In genomic region chr7:44472961-44473646, GRCm38 (mm10) we compare ENCODE assay signal across 10 mouse cellular contexts. TPM values are rescaled to one million over a fixed set of nuclear protein-coding genes. Genes with fewer than 3 reads are reported as not detected.
A peak's percentile ranks its signal among the peaks of the same experiment; 100 is the strongest.
DNase-seq lines count a peak whose midpoint lies in the region; ATAC-seq lines count a peak whose summit lies in the region.
"Had no signal": no experiment of that assay in that cellular context is flagged by ENCODE, and none has a peak within 500 bp of the region (broad histone marks: within the 10 kb centered on the region; RNA-seq: fewer than 3 reads in every experiment).

No protein-coding gene starts in this region.

- no peaks in the 10 kb centered on the region; the same call in 1 of the 2 replicates for H3K27me3 ChIP-seq in intestine, embryonic 16.5 days (replicated peaks; ENCODE audit: control insufficient read depth, insufficient read depth, low read length)
- H3K27me3 ChIP-seq in midbrain, embryonic 16.5 days (ENCODE audit: control insufficient read depth, insufficient read depth, low read depth, low read length), result no peaks in the 10 kb centered on the region; the same call in 1 of the 2 replicates

- H3K4me3 ChIP-seq in intestine, embryonic 16.5 days (ENCODE audit: low read length), result no peak overlapping the region
- H3K4me3 ChIP-seq in midbrain, embryonic 16.5 days (ENCODE audit: low read depth, low read length), result no peak overlapping the region
- H3K4me3 ChIP-seq: hindbrain, embryonic 15.5 days had no signal

- H3K4me2 ChIP-seq in intestine, embryonic 16.5 days (ENCODE audit: low read depth, low read length), result no peak overlapping the region
- no peak overlapping the region for H3K4me2 ChIP-seq in midbrain, embryonic 16.5 days (ENCODE audit: low read length)
- H3K4me2 ChIP-seq: hindbrain, embryonic 15.5 days had no signal

- H3K4me1 ChIP-seq in intestine, embryonic 16.5 days (ENCODE audit: control insufficient read depth, insufficient read depth, low read length), result peaks cover 19% of the 10 kb centered on the region
- peaks cover 25% of the 10 kb centered on the region for H3K4me1 ChIP-seq in midbrain, embryonic 16.5 days (ENCODE audit: control insufficient read depth, insufficient read depth, low read length)

- 42% methylated on average over 9 of the region's 9 CpGs for WGBS in intestine, embryonic 16.5 days
- 63% methylated on average over 9 of the region's 9 CpGs for WGBS in midbrain, embryonic 16.5 days

- DNase-seq in retina, postnatal 1 day, result peak; percentile 20
- DNase-seq in retina, embryonic 14.5 days (ENCODE audit: low spot score), result no peak
- DNase-seq in gastrocnemius, postnatal 4 days (ENCODE audit: low spot score in 2 of 2), result peak; percentile 34 to 53
- no peak for DNase-seq in natural killer cell, adult 2 months (ENCODE audit: low spot score in 2 of 2)
- DNase-seq in thymus, postnatal 36 days, result no peak
- no peak for DNase-seq in layer of hippocampus, postnatal 14 days (ENCODE audit: low spot score in 2 of 2)

- peak overlapping the region; percentile 46 for H3K9ac ChIP-seq in intestine, embryonic 16.5 days (ENCODE audit: low read depth, low read length)
- H3K9ac ChIP-seq in midbrain, embryonic 16.5 days (ENCODE audit: low read depth, low read length), result peak overlapping the region; percentile 30; the same call in 1 of the 2 replicates
- H3K9ac ChIP-seq: hindbrain, embryonic 15.5 days had no signal

- peak; percentile 27 for ATAC-seq in intestine, embryonic 16.5 days
- ATAC-seq in midbrain, embryonic 16.5 days, result no peak

- H3K36me3 ChIP-seq in intestine, embryonic 16.5 days (ENCODE audit: control insufficient read depth, insufficient read depth, low read length), result 0 out of 2 replicates have a peak, but pooled peaks cover 4% of the 10 kb centered on the region
- no peaks in the 10 kb centered on the region for H3K36me3 ChIP-seq in midbrain, embryonic 16.5 days (ENCODE audit: control insufficient read depth, insufficient read depth, low read length)
- H3K36me3 ChIP-seq: hindbrain, embryonic 15.5 days had no signal

- no peaks in the 10 kb centered on the region for H3K9me3 ChIP-seq in intestine, embryonic 16.5 days (ENCODE audit: control insufficient read depth, low read length)
- no peaks in the 10 kb centered on the region for H3K9me3 ChIP-seq in midbrain, embryonic 16.5 days (replicated peaks; ENCODE audit: control insufficient read depth, low read length, poor library complexity, severe bottlenecking)
- H3K9me3 ChIP-seq: hindbrain, embryonic 15.5 days had no signal

- H3K27ac ChIP-seq in intestine, embryonic 16.5 days (ENCODE audit: low read length), result peak overlapping the region; percentile 31; the same call in 1 of the 2 replicates
- H3K27ac ChIP-seq in midbrain, embryonic 16.5 days (ENCODE audit: low read length), result no peak overlapping the region

RNA-seq across cellular contexts. Expression of gene Josd2, which starts 5.3 kb away (rescaled TPM):
- total RNA-seq in gastrocnemius, postnatal 4 days (2021), result 10 to 100 TPM; 67.2 to 77.6 TPM
- polyA plus RNA-seq in intestine, embryonic 16.5 days (2015; fragmentation: Nextera tagmentation; extraction: Ambion mirVana), result 83.5 and 86.3 TPM in 2 replicates
- 39.5 and 39.6 TPM in 2 replicates for polyA plus RNA-seq in midbrain, embryonic 16.5 days (2015; fragmentation: Nextera tagmentation; extraction: Ambion mirVana)
- total RNA-seq in layer of hippocampus, postnatal 14 days (2021), result 10 to 100 TPM; 60.7 to 64.3 TPM

RNA-seq across cellular contexts. Expression of gene Aspdh, which starts 7.9 kb away (rescaled TPM):
- total RNA-seq in gastrocnemius, postnatal 4 days (2021), result not detected
- 2.3 and 2.4 TPM in 2 replicates for polyA plus RNA-seq in intestine, embryonic 16.5 days (2015; fragmentation: Nextera tagmentation; extraction: Ambion mirVana)
- 3.9 and 4.2 TPM in 2 replicates for polyA plus RNA-seq in midbrain, embryonic 16.5 days (2015; fragmentation: Nextera tagmentation; extraction: Ambion mirVana)
- 10 to 100 TPM; 15.0 to 15.4 TPM for total RNA-seq in layer of hippocampus, postnatal 14 days (2021)
- polyA plus RNA-seq: spleen, adult 2 months had no signal

RNA-seq across cellular contexts. Expression of gene Emc10, which starts 23.2 kb away (rescaled TPM):
- 10 to 100 TPM; 60.1 to 65.3 TPM for total RNA-seq in gastrocnemius, postnatal 4 days (2021)
- 77.2 and 87.0 TPM in 2 replicates for polyA plus RNA-seq in intestine, embryonic 16.5 days (2015; fragmentation: Nextera tagmentation; extraction: Ambion mirVana)
- 121 and 137 TPM in 2 replicates for polyA plus RNA-seq in midbrain, embryonic 16.5 days (2015; fragmentation: Nextera tagmentation; extraction: Ambion mirVana)
- 100 to 1,000 TPM; 163 to 173 TPM for total RNA-seq in layer of hippocampus, postnatal 14 days (2021)

RNA-seq across cellular contexts. Expression of gene Fam71e1, which starts 23.3 kb away (rescaled TPM):
- 1 to 10 TPM; 6.2 to 6.8 TPM for total RNA-seq in gastrocnemius, postnatal 4 days (2021)
- 5.9 and 6.2 TPM in 2 replicates for polyA plus RNA-seq in intestine, embryonic 16.5 days (2015; fragmentation: Nextera tagmentation; extraction: Ambion mirVana)
- polyA plus RNA-seq in midbrain, embryonic 16.5 days (2015; fragmentation: Nextera tagmentation; extraction: Ambion mirVana), result 24.2 and 29.8 TPM in 2 replicates
- 10 to 100 TPM; 29.8 to 48.4 TPM for total RNA-seq in layer of hippocampus, postnatal 14 days (2021)

RNA-seq across cellular contexts. Expression of gene Lrrc4b, which starts 44.3 kb away (rescaled TPM):
- 1 to 10 TPM; 4.0 to 4.2 TPM for total RNA-seq in gastrocnemius, postnatal 4 days (2021)
- 0.31 and 0.43 TPM in 2 replicates for polyA plus RNA-seq in intestine, embryonic 16.5 days (2015; fragmentation: Nextera tagmentation; extraction: Ambion mirVana)
- 14.3 and 15.9 TPM in 2 replicates for polyA plus RNA-seq in midbrain, embryonic 16.5 days (2015; fragmentation: Nextera tagmentation; extraction: Ambion mirVana)
- 100 to 1,000 TPM; 299 to 301 TPM for total RNA-seq in layer of hippocampus, postnatal 14 days (2021)

Comparison
In these comparisons a context has a peak if more than half of its experiments do, and no peak if none do; other contexts are left out.
1. DNase-seq: peak in retina, postnatal 1 day (single experiment) and gastrocnemius, postnatal 4 days (2 of 2); none in retina, embryonic 14.5 days (single experiment), natural killer cell, adult 2 months (0 of 2), thymus, postnatal 36 days (0 of 2) and layer of hippocampus, postnatal 14 days (0 of 2).
2. RNA of gene Aspdh, which starts 7.9 kb away (total RNA-seq): 15.0 to 15.4 TPM in layer of hippocampus, postnatal 14 days; not detected in gastrocnemius, postnatal 4 days; every median in the first group is over 10 times any median in the second.